Mouse (Mus musculus) T-cell, adult 2 months (primary cell): Measurements from ENCODE around the gene Mypop.

Experiments
- DNase-seq: peaks from one replicate; pipeline ENCODE4 v3.0.0; 2022; ENCODE audit warnings: low spot score

Mypop gene

DNA sequence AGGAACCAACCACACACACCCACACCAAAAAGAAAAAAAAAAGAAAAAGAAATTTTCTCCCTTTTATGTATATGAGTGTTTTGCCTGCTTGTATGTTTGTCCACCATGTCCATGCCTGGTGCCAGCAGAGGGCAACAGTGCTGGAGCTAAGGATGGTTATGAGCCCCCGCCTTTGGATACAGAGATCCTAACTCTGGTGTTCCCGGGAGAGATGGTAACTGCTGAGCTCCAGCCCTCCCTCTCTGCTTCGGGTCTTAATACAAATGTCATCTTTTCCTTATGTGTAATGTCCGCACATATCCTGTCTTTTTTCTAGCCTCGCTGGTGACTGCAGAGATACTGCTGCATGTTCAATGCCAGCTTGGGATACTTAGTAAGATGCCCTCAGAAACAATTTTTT is 1.1 kb upstream of the Mypop start:
- DNase-seq: no peak

DNA sequence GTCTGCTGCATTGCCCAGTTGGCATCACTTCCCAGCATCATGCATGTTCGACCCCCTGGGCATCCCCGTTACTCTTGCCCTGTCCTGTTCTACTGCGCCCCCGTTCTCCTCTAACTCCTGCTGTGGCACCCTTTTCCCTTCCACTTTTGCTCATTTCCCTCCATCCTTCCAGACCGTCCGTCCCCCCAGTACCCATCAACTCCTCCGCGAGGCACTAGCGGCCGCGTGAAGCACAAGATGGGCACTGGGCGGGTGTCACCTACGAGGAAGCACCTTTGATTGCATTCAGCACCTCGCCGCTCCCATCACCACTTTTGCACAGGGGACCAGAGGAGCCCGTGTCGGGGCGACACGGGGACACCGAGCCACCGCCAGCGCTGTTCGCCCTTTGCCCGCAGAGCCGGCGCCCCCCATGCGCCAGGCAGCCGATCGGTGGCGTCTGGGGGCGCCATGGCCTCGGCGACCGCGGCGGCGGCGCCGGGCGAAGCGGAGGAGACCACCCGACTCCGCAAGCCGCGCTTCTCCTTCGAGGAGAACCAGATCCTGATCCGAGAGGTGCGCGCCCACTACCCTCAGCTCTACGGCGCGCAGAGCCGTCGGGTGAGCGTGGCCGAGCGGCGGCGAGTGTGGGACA is 732 bp downstream of the Mypop start:
- DNase-seq: peak; percentile 19

DNA sequence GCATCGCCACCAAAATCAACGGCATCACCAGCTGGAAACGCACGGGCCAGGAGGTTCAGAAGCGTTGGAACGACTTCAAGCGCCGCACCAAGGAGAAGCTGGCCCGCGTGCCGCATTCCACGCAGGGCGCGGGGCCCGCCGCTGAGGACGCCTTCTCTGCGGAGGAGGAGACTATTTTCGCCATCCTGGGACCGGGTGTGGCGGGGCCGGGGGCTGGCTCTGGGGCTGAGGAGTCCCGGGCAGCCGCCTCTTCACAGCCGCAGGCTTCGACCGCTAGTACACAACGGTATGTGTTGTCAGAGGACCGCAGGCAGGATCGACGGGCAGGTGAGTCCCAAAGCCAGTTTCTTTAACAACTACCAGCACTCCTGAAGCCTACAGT is 1.2 kb downstream of the Mypop start:
- no peak for DNase-seq

DNA sequence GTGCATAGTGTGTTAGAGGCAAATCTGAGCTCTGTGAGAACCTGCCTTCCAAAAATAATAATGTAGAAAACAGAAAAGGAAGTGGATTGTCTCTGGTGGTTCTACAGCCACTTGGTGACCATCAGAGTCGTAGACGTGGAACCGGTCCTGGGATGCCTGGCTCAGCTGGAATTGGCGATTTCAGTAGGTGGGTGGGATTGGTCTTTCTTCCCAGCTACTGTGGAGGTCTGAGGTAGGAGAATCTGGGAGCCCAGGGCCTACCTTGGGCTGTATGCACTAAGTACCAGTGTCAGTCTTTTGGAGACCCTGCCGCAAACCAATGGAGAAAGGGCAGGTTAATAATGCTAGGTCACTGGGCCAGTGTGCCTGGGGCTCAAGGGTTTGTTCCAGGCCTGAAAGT is 2.0 kb downstream of the Mypop start:
- no peak for DNase-seq

DNA sequence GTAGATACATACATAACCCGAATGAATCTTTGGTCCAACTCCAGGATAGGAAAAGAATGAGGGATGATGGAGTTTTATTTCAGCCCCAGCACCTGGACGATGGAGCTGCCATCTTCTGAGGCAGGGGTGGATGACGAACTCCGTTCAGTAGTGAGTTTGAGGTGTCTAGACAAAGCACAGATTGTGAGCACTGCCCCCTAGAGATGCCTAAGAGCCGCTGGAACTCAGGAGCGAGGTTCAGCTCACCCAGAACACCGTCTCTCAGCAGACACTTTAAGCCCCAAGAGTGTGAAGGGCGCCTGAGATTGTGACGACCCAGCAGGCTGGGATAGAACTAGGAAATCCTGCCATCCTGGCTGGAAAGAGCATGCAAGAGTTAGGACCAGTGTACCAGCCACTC is 7.8 kb downstream of the Mypop start:
- no peak for DNase-seq

DNA sequence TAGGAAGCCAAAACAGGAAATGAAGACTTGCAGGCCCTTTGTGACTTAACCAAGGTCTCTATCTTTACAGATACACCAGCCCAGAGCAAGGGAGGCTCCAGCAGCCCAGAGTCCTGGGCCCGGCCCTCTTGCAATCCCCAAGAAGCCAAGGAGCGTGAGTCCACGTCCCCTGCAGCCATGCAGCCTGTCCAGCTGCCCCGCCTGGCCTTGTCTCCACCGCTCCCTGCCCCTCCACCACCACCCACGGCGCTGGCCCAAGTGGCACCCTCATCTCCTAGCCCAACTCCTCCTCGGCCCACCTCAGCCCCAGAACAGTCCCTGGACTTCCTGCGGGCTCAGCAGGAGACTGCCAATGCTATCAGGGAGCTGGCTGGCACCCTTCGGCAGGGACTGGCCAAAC is 9.4 kb downstream of the Mypop start:
- DNase-seq: no peak

DNA sequence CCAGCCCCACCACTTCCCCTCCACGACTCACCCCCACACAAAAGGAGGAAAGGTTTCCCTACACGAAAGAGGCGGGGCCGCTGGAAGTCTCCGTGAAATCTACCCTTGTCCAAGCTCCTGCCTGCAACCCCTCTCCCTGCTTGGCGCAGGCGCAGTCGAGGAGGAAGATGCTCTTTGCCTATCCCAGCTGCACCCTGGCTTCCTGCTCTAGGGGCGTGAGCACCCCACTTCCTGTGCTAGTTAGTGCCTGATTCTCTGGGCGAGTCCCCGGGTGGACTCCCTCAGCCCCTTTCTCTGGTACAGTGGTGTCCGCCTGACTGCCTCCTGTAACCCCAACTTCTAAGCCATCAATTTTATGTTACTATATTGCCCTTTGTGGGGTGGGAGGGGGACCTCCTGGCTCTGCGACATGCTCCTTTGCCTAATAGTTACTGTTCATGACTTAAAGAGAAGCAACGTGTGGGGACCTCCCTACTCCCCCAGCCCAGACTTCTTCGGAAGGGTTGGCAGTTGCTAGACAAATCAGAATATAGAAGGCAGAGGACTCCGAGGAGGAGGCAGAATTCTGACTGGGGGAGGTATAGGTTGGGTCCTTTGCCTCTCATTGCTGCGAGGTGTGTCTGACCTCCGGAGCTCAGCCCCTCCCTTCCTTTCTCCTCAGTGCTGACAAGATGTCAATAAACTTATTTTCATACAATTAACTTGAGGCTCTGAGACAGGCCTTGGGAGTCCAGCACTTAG is 10.2 kb downstream of the Mypop start:
- DNase-seq: peak; percentile 88

DNA sequence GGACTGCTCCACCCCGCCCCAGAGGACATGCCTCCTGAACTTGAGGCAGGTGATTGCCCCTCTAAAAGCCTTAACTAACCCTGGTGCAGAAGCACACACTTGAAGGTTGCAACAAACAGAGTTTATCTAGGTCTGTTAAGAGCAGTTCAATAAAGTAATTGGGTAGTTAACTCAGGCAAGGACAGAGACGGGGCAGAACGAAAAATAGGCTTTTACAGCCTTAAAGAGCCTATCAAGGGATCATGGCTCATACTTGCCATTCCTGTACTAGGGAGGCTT is 10.7 kb downstream of the Mypop start:
- DNase-seq: no peak

DNA sequence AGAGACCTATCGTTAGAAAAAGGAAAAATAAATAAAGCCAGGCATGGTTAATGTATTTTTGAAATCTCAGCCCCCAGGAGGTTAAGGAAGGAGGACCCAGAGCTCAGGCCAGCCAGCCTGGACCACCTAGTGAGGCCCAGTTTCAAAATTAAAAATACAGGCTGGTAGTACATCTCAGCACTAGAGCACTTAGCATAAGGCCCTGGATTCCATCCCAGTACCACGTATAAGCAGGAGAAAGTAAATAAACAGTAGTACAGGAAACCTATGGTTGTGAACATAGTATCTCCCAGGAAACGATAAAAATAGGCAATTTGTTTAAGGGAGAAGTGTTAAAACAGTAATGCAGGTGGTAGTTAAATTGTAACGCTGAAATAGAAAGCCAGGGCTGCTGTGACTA is 11.1 kb downstream of the Mypop start:
- DNase-seq: no peak

DNA sequence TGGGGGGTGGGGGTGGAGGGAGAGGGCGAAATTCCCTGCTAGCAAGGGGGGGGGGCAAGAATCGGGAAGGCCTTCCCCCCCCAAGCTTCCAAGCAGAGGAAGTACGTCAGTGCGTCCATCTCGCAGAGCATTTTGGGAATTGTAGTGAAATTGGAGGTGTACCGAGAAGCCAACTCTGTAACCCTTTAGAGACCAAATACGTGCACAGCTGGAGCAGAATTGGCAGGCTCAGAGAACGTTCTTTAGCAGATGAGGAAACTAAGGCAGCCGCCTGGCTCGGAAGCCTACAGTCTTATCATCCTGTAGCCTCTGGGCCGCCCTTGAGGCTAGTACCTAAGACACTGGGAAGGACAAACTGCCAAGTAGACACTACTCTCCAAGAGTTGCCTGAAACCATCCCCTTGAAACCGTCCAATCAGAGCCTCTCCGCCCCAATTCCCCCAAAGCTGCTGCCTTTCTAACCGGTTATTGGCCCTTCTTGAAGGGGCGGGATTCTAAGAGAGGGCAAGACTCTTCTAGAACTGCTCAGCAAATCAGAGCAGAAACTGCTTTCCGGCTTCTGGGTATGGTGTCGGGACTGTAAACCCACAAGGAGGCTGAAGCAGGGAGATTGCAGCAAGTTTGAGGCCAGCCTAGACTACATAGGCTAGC is 11.9 kb downstream of the Mypop start:
- peak; percentile 63 for DNase-seq

DNA sequence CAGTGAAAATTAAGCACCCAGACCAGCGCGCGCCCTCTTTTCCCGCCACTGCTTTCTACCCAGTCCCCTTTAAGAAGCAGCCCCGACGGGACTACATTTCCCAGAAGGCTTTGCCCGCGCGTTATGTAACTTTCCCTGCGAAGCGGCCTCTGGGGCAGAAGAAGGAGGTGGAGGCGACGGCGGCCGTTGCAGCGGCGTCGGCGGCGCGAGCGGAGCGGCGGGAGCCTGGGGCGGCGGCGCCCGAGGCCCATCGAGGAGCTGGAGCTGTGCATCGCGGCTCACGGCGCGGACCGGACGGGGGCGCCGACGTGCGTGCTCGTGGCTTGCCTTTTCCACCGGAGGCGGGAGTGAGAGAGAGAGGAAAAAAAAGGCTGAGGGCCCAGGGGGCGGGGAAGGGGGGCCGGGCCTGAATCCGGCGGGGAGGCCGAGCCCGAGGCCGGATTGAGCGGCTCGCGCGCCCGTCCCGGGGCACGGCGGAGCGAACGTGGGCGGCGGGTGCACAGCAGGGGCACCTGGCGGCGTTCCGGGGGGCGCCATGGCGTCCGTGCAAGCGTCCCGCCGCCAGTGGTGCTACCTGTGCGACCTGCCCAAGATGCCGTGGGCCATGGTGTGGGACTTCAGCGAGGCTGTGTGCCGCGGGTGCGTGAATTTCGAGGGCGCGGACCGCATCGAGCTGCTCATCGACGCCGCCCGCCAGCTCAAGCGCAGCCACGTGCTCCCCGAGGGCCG is 13.0 kb downstream of the Mypop start, which contains the start of gene Irf2bp1:
Gene Irf2bp1, plus strand, starts transcription at position 143 of the 729 bp plus-strand sequence.
- peak; percentile 92 for DNase-seq

DNA sequence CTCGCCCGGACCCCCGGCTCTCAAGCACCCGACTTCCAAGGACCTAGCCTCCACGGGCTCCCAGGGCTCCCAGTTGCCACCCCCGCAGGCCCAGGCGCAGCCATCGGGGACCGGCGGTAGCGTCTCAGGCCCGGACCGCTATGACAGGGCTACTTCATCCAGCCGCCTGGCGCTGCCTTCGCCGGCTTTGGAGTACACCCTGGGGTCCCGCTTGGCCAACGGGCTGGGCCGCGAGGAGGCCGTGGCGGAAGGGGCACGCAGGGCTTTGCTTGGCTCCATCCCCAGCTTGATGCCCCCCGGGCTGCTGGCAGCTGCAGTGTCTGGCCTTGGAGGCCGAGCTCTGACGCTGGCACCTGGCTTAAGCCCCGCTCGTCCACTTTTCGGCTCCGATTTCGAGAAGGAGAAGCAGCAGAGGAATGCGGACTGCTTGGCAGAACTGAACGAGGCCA is 13.6 kb downstream of the Mypop start:
- DNase-seq: no peak

DNA sequence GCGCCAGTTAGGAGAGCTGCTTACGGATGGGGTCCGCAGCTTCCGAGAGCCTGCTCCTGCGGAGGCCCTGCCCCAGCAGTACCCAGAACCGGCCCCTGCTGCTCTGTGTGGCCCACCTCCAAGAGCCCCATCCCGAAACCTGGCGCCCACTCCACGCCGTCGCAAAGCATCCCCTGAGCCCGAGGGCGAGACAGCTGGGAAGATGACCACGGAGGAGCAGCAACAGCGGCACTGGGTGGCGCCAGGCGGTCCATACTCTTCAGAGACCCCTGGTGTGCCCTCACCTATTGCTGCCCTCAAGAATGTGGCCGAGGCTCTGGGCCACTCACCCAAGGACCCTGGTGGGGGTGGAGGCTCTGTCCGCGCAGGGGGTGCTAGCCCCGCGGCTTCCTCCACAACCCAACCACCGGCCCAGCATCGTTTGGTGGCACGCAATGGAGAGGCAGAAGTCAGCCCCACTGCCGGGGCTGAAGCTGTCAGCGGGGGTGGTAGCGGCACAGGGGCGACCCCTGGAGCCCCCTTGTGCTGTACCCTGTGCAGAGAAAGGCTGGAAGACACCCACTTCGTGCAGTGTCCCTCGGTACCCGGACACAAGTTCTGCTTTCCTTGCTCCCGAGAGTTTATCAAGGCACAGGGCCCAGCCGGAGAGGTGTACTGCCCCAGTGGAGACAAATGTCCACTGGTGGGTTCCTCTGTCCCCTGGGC is 14.5 kb downstream of the Mypop start:
- no peak for DNase-seq

DNA sequence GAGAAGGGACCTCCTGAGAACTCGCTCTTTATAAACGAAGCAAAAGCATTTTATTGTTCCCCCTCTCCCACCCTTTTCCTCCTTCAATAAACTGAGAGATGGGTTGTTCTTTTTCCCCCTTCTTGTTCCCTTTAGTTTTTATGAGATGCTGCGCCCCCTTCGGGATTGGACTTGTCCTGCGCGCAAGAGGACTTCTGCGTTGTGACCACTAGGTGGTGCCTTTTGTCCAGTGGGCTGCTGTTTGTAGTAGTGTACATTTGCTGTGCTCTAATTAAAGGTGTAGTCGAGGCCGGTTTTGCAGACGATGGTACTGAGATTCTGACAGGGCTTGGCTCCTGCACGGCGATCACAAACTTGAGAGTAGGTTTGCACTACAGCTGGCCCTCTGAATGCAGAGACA is 15.4 kb downstream of the Mypop start:
- DNase-seq: peak; percentile 75

DNA sequence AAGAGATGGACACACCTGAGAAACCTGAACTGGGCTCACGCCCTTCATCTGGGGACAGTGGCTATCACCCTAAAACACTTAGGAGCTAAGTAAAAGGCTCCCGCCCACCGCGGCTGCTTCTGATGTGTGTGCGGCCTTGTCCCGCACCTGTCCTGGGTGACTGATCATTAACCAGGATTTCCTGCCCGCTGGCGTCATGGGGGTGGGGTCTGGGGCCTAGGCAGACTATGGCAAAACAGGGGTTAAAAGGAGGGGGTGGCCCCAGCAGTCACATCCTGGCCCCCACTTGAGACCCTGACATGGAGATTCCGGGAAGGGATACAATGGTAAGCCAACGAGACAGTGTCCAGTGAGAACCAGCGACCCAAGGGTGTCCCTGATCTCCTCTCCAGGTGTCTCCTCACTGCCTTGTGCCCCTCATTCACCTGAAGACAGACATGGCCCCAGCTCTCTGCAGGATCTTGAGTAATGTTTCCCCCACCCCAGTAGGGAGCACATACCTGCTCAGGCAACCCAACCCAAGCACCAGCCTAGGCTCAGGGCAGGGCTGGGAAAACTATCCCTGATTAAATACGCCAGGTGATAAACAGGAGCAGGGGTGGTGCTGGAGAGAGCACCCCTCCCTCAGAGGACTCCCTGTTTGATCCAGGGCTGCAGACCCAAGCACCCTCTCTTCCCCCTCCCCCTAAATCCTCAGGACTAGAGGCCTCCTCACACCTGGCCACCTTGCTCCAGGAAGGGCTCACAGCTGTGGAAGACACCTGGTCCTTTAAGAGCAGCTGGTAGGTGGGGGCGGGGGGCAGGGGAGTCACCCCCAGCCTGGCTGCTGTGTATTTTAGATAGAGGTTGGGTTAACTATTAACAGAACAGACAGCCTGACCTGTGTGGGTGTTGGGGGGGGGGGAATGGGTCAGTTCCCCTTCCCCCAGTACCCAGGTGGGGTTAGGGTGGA is 16.3 kb downstream of the Mypop start:
- DNase-seq: no peak

DNA sequence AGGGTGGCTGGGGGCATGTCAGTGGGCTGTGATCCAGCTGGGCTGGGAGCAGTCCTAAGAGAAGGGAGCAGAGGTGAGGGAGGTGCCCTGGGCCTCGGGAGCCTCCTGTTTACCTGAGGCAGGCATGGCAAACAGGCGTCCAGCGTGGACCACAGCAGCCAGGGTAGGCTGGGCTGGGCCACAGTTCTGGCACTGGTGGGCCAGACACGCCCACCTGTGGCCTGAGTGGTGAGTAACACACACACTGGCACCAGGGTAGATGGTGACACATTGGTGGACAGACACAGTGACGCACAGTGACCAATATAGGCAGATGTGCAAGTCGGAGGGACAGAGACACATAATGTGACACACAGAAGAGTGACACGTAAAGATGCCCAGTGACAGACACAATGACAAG is 19.5 kb downstream of the Mypop start:
- no peak for DNase-seq

DNA sequence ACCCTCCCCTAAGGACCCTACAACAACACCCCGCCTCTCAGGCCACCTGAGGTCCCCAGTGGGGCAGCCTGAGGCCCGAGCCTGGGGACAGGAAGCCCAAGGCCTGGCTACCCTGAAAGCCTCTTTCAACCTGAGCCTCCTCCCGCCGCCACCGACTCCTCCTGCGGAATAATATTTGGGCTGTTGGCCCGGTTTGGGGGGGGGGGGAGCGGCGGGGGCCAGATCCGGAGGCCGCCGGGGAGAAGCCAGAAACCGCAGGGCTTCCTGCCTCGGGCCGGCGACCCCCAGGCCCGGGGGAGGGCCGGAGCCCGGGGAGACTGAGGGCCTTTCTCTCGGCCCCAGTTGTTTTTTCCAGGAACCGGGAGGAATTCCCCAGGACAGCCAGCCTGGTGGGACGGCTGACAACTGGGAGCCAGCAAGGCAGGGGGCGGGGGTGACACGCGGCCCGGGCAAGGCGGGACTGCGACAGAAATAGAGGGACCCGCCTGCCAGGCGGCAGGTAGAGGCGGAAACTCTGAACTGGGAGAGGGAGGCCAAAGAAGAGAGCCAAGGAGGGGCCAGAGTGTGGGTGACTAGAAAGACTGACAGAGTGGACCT is 21.1 kb downstream of the Mypop start:
- DNase-seq: no peak

DNA sequence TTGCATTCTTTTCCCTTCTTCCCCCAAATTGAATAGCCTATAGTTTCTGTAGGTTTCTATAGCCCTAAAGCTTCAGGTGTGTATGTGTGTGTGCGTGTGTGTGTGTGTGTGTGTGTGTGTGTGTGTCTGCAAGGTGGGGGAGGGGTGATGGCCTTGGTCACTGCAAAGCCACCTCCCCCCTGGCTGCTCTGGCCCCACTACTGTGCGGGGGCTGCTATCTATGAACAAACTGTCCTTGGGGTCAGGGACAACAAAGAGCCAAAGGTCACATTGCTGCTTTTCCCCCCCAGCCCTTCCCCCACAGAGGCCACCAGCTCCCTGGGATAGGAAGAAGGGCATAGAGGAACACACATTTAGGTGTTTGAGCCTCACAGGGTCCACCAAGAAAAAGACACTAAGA is 21.8 kb downstream of the Mypop start:
- no peak for DNase-seq

DNA sequence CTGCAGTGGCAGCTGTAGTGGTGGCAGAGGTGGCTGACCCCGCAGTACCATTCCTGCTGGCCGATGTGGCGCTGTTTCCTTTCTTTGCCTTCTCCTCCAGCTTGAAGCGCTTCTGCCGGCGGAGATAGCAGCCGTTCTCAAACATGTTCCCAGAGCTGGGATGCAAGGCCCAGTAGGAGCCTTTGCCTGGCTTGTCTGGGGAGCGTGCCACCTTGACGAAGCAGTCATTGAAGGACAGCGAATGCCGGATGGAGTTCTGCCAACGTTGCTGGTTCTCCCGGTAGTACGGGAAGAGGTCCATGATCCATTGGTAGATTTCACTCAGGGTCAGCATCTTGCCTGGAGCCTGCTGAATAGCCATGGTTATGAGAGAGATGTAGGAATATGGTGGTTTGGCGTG is 23.4 kb downstream of the Mypop start:
- DNase-seq: no peak

DNA sequence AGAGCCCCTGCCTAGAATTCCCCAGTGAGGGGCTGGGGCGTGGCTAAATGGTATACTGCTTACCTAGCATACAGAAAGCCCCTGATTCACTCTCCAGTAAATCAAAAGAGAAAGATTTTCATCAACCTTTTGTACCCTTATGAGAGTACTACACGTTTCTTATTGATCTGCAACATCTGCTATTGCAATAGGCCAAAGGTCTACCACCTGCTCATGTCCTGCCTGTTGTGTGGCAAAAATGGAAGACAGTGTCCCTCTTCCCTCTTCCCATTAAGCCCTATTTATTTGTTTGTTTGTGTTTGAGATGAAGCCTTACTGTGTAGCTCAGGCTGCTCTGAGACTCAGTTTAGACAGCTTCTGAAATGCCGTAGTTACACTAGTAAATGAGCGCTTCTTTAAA is 25.0 kb downstream of the Mypop start:
- no peak for DNase-seq

DNA sequence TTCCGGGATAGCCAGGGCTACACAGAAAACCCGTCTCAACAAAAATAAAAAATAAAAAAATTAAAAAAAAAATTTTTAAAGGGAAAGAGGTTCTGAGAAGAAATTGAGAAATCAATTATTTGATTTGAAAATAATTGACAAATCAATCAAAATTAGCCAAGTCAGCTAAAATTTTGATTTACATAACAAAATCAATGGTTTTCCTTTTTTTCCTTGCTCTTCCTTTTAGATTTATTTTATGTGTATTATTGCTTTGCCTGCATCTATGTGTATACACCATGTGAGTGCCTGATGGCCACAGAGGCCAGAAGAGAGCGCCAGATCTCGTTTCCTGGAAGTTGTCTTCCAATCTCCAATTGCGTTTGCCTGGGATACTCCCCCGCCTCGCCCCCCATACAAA is 26.9 kb downstream of the Mypop start:
- DNase-seq: no peak
